Mouse (Mus musculus) hindbrain, embryonic 11.5 days (tissue): Measurements from ENCODE around the gene Wfdc3. TPM values are rescaled to one million over a fixed set of nuclear protein-coding genes. Genes with fewer than 3 reads are reported as not detected.
"Not testable (repeated sequence)": the region's sequence is repeated elsewhere in the genome, so short reads cannot be mapped to it uniquely, and the experiment has no call there.

Experiments
- ATAC-seq: fragments of 200-750 bp; cut with Nextera tagmentation; 2 replicates; pipeline ENCODE4 v1.8.0; 2017; ENCODE audit warnings: mild to moderate bottlenecking, moderate TSS enrichment, moderate library complexity; ENCODE audit not compliant: low FRiP score
- DNase-seq: peaks from one replicate; pipeline ENCODE4 v3.0.0-alpha.2; 2015; ENCODE audit warnings: low spot score
- H3K27ac ChIP-seq: fragments of 300-500 bp; sonication (generic); 2 replicates; pipeline ENCODE4 v1.5.1; 2014; ENCODE audit warnings: mild to moderate bottlenecking, low read depth, low read length
- H3K27me3 ChIP-seq: fragments of 300-500 bp; sonication (generic); 2 replicates; pipeline ENCODE4 v1.6.1; 2014; ENCODE audit warnings: mild to moderate bottlenecking, low read length, moderate library complexity, mixed read lengths; ENCODE audit not compliant: control insufficient read depth, insufficient read depth
- H3K36me3 ChIP-seq: fragments of 300-500 bp; sonication (generic); 2 replicates; pipeline ENCODE4 v1.6.1; 2014; ENCODE audit warnings: mild to moderate bottlenecking, low read length, moderate library complexity, mixed read lengths; ENCODE audit not compliant: control insufficient read depth, insufficient read depth
- H3K4me1 ChIP-seq: fragments of 300-500 bp; sonication (generic); replicated peaks from 2 replicates; pipeline ENCODE4 v1.6.1; 2014; ENCODE audit warnings: low read length, mixed read lengths; ENCODE audit not compliant: control insufficient read depth, insufficient read depth
- H3K4me2 ChIP-seq: fragments of 300-500 bp; sonication (generic); replicated peaks from 2 replicates; pipeline ENCODE4 v1.6.1; 2014; ENCODE audit warnings: mild to moderate bottlenecking, low read depth, low read length
- H3K4me3 ChIP-seq: fragments of 300-500 bp; sonication (generic); 2 replicates; pipeline ENCODE4 v1.5.1; 2014; ENCODE audit warnings: low read depth, low read length
- H3K9ac ChIP-seq: fragments of 300-500 bp; sonication (generic); 2 replicates; pipeline ENCODE4 v1.6.1; 2014; ENCODE audit warnings: low read depth, low read length
- H3K9me3 ChIP-seq: fragments of 300-500 bp; sonication (generic); 2 replicates; pipeline ENCODE4 v1.6.1; 2016; ENCODE audit warnings: low read length; ENCODE audit not compliant: control insufficient read depth
- WGBS: fragments of 180-500 bp; shearing (Covaris S2); extraction: QIAGEN DNeasy Blood & Tissue Kit; methylation state at CpG from one replicate; pipeline ENCODE4 v1.1.7; 2014; 5-methylcytosine and 5-hydroxymethylcytosine counted together
- polyA plus RNA-seq: library from polyadenylated mRNA; unstranded; fragments of >200 nt; fragmentation: Nextera tagmentation; extraction: Ambion mirVana; gene quantifications from 2 replicates; pipeline ENCODE4 v1.2.1, GENCODE M21; 2014

Wfdc3 gene
- polyA plus RNA-seq, 1 experiment from 2014 or later: 1.0 TPM

DNA sequence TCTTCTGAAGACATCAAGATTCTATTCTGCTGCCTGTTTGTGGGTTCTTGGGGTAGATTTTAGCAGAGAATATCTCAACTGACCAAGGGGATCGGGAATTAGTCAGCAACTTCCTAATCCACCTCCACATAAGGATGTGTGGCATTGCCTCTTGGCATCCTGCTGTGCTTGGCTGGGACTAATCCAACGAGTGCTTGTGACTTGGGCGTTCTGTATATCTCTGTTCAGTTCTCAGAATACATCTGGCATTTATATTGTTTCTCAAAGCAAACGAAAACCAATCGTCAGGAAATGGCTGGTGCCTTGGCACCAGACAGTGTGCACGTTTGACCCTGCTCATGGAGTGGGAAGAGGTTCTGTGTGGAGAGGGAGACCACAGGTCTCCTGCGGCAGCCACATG is 5.9 kb downstream of the Wfdc3 start:
- H3K4me1 ChIP-seq: no peaks in the 10 kb centered on the region
- H3K9me3 ChIP-seq: no peaks in the 10 kb centered on the region
- ATAC-seq: no peak
- H3K27me3 ChIP-seq: no peaks in the 10 kb centered on the region
- no peaks in the 10 kb centered on the region for H3K36me3 ChIP-seq
- H3K27ac ChIP-seq: no peak overlapping the region
- no peak overlapping the region for H3K4me2 ChIP-seq
- H3K4me3 ChIP-seq: no peak overlapping the region
- DNase-seq: no peak
- 61% methylated on average over 7 of the region's 7 CpGs for WGBS
- no peak overlapping the region for H3K9ac ChIP-seq

DNA sequence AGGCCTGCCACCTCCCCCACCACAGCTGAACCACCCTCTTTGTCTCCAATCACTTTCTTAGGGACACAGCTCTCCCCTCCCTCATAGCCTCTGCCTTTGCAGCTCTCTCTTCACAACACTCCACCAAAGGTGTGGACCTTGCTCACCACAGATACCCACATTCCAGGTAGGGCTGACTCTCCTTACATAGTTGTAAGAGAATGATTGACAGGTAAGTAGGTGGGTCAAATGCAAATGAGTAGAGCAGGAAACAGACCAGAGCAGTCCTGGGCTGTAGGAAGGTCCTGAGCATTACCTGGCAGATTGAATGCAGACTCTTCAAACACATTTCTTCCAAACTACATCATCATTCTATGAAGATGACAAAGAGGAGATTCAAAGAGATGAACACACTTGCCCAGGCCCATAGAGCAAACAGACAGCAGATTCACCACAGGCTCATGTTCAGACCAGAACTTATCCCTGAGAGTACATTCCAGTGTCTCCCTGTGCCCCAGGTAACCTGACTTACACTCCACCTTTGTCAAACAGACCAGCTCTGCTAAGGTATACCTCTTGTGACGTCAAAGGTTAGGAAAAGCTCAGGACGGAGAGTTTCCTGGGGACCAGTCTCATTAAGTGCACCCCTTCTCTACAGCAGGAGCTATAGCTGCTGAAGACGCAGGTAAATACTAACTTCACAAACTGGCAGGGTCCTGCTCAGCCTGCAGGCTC is 8.2 kb downstream of the Wfdc3 start:
- Histone ChIP-seq H3K27me3 (no peaks in the 10 kb centered on the region), H3K9ac (no peak overlapping the region), H3K27ac (no peak overlapping the region), H3K4me1 (no peaks in the 10 kb centered on the region), H3K9me3 (no peaks in the 10 kb centered on the region), H3K36me3 (no peaks in the 10 kb centered on the region), H3K4me3 (no peak overlapping the region), H3K4me2 (no peak overlapping the region)
- DNase-seq (no peak), ATAC-seq (no peak)
- 80% methylated on average over 3 of the region's 3 CpGs for WGBS

- ATAC-seq (no peak), DNase-seq (no peak)
- Histone ChIP-seq H3K27me3 (no peaks in the 10 kb centered on the region), H3K27ac (no peak overlapping the region), H3K4me3 (no peak overlapping the region), H3K36me3 (no peaks in the 10 kb centered on the region), H3K4me1 (no peaks in the 10 kb centered on the region), H3K4me2 (no peak overlapping the region), H3K9ac (no peak overlapping the region), H3K9me3 (no peaks in the 10 kb centered on the region)
- 86% methylated on average over 5 of the region's 5 CpGs for WGBS
Measured at GRCm38 (mm10) chr2:164735446-164735845, 10.3 kb downstream of the Wfdc3 start.

GRCm38 (mm10) chr2:164734839-164735238 is 10.9 kb downstream of the Wfdc3 start:
- H3K9ac ChIP-seq: no peak overlapping the region
- H3K9me3 ChIP-seq: no peaks in the 10 kb centered on the region
- no peak for ATAC-seq
- H3K4me3 ChIP-seq: no peak overlapping the region
- H3K27me3 ChIP-seq: no peaks in the 10 kb centered on the region
- no peaks in the 10 kb centered on the region for H3K4me1 ChIP-seq
- H3K4me2 ChIP-seq: no peak overlapping the region
- H3K36me3 ChIP-seq: no peaks in the 10 kb centered on the region
- DNase-seq: no peak
- H3K27ac ChIP-seq: no peak overlapping the region
- WGBS: 89% methylated on average over 5 of the region's 5 CpGs

- H3K9me3 ChIP-seq: no peaks in the 10 kb centered on the region
- H3K36me3 ChIP-seq: no peaks in the 10 kb centered on the region
- no peaks in the 10 kb centered on the region for H3K4me1 ChIP-seq
- H3K4me3 ChIP-seq: no peak overlapping the region
- no peak for ATAC-seq
- no peak overlapping the region for H3K27ac ChIP-seq
- H3K4me2 ChIP-seq: no peak overlapping the region
- 91% methylated on average over 2 of the region's 2 CpGs for WGBS
- no peak for DNase-seq
- H3K27me3 ChIP-seq: no peaks in the 10 kb centered on the region
- no peak overlapping the region for H3K9ac ChIP-seq
Measured at GRCm38 (mm10) chr2:164733259-164733658, 12.5 kb downstream of the Wfdc3 start.

DNA sequence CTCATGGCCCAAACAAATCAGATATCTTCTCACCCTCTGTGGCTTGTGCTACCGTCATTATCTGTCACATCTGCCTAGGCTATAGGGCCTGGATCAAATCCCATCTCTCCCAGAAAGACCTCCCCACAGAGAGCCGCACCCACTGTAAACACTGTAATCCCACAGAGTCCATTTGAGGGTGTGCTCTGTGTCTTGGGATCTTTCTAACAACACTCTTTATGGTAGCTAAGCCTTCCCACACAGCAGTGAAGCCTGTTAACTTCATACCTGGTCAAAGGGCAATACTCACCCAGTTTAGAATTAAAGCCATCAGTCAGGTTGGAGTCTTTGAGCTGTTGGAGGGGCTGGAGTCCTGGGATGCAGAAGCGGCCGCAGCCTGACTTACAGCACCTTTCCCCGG is 14.0 kb downstream of the Wfdc3 start:
- no peaks in the 10 kb centered on the region for H3K4me1 ChIP-seq
- no peak overlapping the region for H3K4me2 ChIP-seq
- WGBS: 79% methylated on average over 5 of the region's 5 CpGs
- ATAC-seq (no peak), DNase-seq (no peak)
- no peaks in the 10 kb centered on the region for H3K9me3 ChIP-seq
- no peaks in the 10 kb centered on the region for H3K27me3 ChIP-seq
- H3K27ac ChIP-seq: no peak overlapping the region
- no peak overlapping the region for H3K9ac ChIP-seq
- H3K4me3 ChIP-seq: no peak overlapping the region
- H3K36me3 ChIP-seq: no peaks in the 10 kb centered on the region

- no peak overlapping the region for H3K27ac ChIP-seq
- H3K36me3 ChIP-seq: no peaks in the 10 kb centered on the region
- ATAC-seq (no peak), DNase-seq (peak; percentile 86)
- no peak overlapping the region for H3K4me2 ChIP-seq
- no peaks in the 10 kb centered on the region for H3K4me1 ChIP-seq
- H3K4me3 ChIP-seq: no peak overlapping the region
- 28% methylated on average over 6 of the region's 6 CpGs for WGBS
- no peaks in the 10 kb centered on the region for H3K9me3 ChIP-seq
- H3K9ac ChIP-seq: no peak overlapping the region
- no peaks in the 10 kb centered on the region for H3K27me3 ChIP-seq
Measured at GRCm38 (mm10) chr2:164725895-164726619, 19.7 kb downstream of the Wfdc3 start.

DNA sequence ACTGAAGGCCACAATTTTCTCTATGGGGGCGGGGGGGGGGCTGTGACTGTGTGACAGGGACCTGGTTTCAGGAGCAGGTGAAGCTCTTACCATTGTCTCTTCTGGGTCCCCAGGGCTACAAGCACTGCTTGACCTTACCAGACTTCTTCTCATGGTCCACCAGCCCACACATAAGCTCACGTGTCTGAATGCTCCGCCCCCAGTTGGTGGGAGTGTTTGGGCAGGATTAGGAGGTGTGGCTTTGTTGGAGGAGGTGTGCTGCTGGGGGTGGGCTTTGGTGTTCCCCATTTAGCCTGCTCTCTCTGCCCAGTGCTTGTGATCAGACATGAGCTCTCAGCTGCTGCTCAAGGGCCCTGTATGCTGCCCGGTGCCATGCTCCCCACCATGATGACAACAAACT is 22.5 kb downstream of the Wfdc3 start:
- no peak overlapping the region for H3K27ac ChIP-seq
- no peak for ATAC-seq
- H3K4me3 ChIP-seq: no peak overlapping the region
- no peak overlapping the region for H3K9ac ChIP-seq
- H3K9me3 ChIP-seq: no peaks in the 10 kb centered on the region
- no peaks in the 10 kb centered on the region for H3K27me3 ChIP-seq
- H3K36me3 ChIP-seq: no peaks in the 10 kb centered on the region
- no peak for DNase-seq
- H3K4me1 ChIP-seq: no peaks in the 10 kb centered on the region
- H3K4me2 ChIP-seq: no peak overlapping the region
- 64% methylated on average over 4 of the region's 4 CpGs for WGBS

DNA sequence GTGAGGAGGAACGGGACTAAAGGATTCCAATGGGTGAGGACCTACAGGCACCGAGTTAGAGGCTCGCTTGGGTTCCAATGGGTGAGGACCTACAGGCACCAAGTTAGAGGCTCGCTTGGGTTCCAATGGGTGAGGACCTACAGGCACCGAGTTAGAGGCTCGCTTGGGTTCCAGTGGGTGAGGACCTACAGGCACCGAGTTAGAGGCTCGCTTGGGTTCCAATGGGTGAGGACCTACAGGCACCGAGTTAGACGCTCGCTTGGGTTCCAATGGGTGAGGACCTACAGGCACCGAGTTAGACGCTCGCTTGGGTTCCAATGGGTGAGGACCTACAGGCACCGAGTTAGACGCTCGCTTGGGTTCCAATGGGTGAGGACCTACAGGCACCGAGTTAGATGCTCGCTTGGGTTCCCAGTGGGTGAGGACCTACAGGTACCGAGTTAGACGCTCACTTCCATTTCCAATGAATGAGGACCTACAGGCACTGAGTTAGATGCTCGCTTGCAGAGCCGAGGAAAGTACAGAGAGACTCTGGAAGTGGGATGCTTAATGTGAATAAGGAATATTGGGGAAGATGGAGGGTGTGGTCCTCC is 29.4 kb downstream of the Wfdc3 start:
- not testable (repeated sequence) for H3K27me3 ChIP-seq, H3K4me3 ChIP-seq, ATAC-seq, H3K4me2 ChIP-seq, H3K36me3 ChIP-seq, H3K4me1 ChIP-seq, H3K9ac ChIP-seq, H3K9me3 ChIP-seq, H3K27ac ChIP-seq, DNase-seq
- WGBS: 87% methylated on average over 21 of the region's 23 CpGs
